Mouse (Mus musculus): ENCODE measurements around the gene Ssx2ip. TPM values are rescaled to one million over a fixed set of nuclear protein-coding genes. Genes with fewer than 3 reads are reported as not detected.
A peak's percentile ranks its signal among the peaks of the same experiment; 100 is the strongest.

The Ssx2ip gene
- polyA plus RNA-seq, 1 experiment from 2014 or later = 36.1 TPM

DNA sequence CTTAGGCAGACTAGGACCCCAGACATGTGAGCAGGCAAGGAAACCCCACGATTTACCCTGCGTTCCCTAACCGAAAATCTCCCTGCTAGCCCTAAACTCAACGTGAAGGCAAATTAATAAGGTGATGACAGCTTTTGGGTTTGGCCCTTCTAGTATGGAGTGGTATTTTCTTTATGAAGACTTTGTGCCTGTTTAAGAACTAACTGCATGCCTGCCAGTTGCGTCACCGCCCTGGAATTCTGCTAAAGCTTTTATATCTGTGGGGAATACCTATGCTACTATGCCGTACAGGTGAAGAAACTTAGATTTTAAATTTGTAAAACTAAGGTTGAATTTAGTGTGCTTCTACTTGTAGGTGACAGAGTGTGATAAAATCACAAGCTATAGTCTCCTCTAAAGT, 8.0 kb downstream of the Ssx2ip start:
- whole genome bisulfite sequencing = 84% methylated on average over 7 of the region's 7 CpGs
- no peaks in the 10 kb centered on the region for H3K27me3 ChIP-seq (replicated peaks; ENCODE audit: control insufficient read depth, insufficient read depth, low read length)
- H3K4me1 ChIP-seq (ENCODE audit: control insufficient read depth, insufficient read depth, low read length) = peaks cover 21% of the 10 kb centered on the region; the same call in 1 of the 2 replicates
- no peak for ATAC-seq
- no peaks in the 10 kb centered on the region for H3K9me3 ChIP-seq (ENCODE audit: control insufficient read depth, low read length)
- peak overlapping the region; percentile 46; the same call in 1 of the 2 replicates for H3K27ac ChIP-seq (ENCODE audit: low read length)
- no peak overlapping the region for H3K9ac ChIP-seq (ENCODE audit: low read depth, low read length)
- no peak overlapping the region for H3K4me2 ChIP-seq (ENCODE audit: low read depth, low read length)
- H3K36me3 ChIP-seq (ENCODE audit: control insufficient read depth, insufficient read depth, low read length) = 0 out of 2 replicates have a peak, but pooled peaks cover 5% of the 10 kb centered on the region
- H3K4me3 ChIP-seq (ENCODE audit: low read length) = no peak overlapping the region

GRCm38 (mm10) chr3:146413016-146413415, 8.6 kb downstream of the Ssx2ip start:
- ATAC-seq = no peak

DNA sequence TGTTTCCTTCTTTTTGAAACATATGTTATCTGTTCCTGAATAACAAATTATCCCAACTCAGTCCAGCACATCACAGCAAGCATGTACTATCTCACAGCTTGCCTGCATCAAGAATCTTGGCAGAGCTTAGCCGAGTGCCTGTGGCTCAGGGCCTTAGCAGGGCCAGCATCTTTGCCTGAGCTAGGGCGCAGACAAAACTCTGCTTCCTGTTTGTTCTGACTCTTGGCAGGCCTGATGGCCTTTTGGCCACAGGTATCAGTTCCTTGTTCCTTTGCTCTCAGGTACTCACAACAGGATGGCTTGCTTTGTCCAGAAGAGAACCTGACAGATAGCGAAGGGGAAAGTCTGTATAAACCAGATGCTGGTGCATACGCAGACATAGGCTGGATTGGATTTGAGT, 9.6 kb downstream of the Ssx2ip start:
- H3K4me3 ChIP-seq (ENCODE audit: low read length) = no peak overlapping the region
- H3K27me3 ChIP-seq (replicated peaks; ENCODE audit: control insufficient read depth, insufficient read depth, low read length) = no peaks in the 10 kb centered on the region
- peaks cover 21% of the 10 kb centered on the region; the same call in 1 of the 2 replicates for H3K4me1 ChIP-seq (ENCODE audit: control insufficient read depth, insufficient read depth, low read length)
- H3K9ac ChIP-seq (ENCODE audit: low read depth, low read length) = 0 out of 2 replicates have a peak overlapping the region, but pooled peaks have one; percentile 1
- WGBS = 71% methylated on average over 4 of the region's 4 CpGs
- no peaks in the 10 kb centered on the region for H3K9me3 ChIP-seq (ENCODE audit: control insufficient read depth, low read length)
- ATAC-seq = no peak
- no peak overlapping the region for H3K27ac ChIP-seq (ENCODE audit: low read length)
- H3K4me2 ChIP-seq (ENCODE audit: low read depth, low read length) = no peak overlapping the region
- H3K36me3 ChIP-seq (ENCODE audit: control insufficient read depth, insufficient read depth, low read length) = peaks cover 5% of the 10 kb centered on the region; the same call in 1 of the 2 replicates

More at GRCm38 (mm10) chr3:146413016-146413415, 8.6 kb downstream of the Ssx2ip start:
- Histone ChIP-seq H3K4me2 (ENCODE audit: low read depth, low read length) (no peak overlapping the region), H3K4me1 (ENCODE audit: control insufficient read depth, insufficient read depth, low read length) (peaks cover 21% of the 10 kb centered on the region; the same call in 1 of the 2 replicates), H3K27me3 (replicated peaks; ENCODE audit: control insufficient read depth, insufficient read depth, low read length) (no peaks in the 10 kb centered on the region), H3K9ac (ENCODE audit: low read depth, low read length) (no peak overlapping the region), H3K9me3 (ENCODE audit: control insufficient read depth, low read length) (no peaks in the 10 kb centered on the region), H3K36me3 (ENCODE audit: control insufficient read depth, insufficient read depth, low read length) (0 out of 2 replicates have a peak, but pooled peaks cover 5% of the 10 kb centered on the region), H3K27ac (ENCODE audit: low read length) (no peak overlapping the region), H3K4me3 (ENCODE audit: low read length) (no peak overlapping the region)
- 90% methylated on average over 13 of the region's 13 CpGs for WGBS

DNA sequence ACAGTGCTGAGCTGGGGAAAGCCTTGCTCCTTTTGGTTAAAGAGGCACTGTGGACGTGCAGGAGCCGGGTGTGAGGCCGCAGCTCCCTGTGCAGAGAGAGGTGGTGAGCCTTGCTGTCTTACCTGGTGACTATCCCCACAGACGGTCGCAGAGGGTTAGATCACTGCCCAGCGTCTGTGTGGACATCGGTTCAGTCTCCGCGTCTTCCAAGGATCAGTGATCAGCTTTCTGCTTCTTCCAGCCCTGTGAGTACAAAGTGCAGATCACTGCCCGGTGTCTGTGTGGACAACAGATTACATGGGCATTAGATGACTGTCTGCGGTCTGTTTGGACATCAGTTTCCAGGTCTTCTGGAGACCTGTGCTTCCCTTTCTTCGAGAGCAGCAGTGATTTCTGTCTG, 10.1 kb downstream of the Ssx2ip start:
- Histone ChIP-seq H3K9ac (ENCODE audit: low read depth, low read length) (0 out of 2 replicates have a peak overlapping the region, but pooled peaks have one; percentile 1), H3K4me3 (ENCODE audit: low read length) (no peak overlapping the region), H3K4me2 (ENCODE audit: low read depth, low read length) (no peak overlapping the region), H3K27ac (ENCODE audit: low read length) (no peak overlapping the region), H3K4me1 (ENCODE audit: control insufficient read depth, insufficient read depth, low read length) (peaks cover 21% of the 10 kb centered on the region; the same call in 1 of the 2 replicates), H3K27me3 (replicated peaks; ENCODE audit: control insufficient read depth, insufficient read depth, low read length) (no peaks in the 10 kb centered on the region), H3K9me3 (ENCODE audit: control insufficient read depth, low read length) (no peaks in the 10 kb centered on the region), H3K36me3 (ENCODE audit: control insufficient read depth, insufficient read depth, low read length) (peaks cover 11% of the 10 kb centered on the region; the same call in 1 of the 2 replicates)
- WGBS = 80% methylated on average over 12 of the region's 12 CpGs
- no peak for ATAC-seq

- H3K27me3 ChIP-seq (replicated peaks; ENCODE audit: control insufficient read depth, insufficient read depth, low read length) = no peaks in the 10 kb centered on the region
- no peak overlapping the region for H3K27ac ChIP-seq (ENCODE audit: low read length)
- H3K4me1 ChIP-seq (ENCODE audit: control insufficient read depth, insufficient read depth, low read length) = peaks cover 12% of the 10 kb centered on the region; the same call in 1 of the 2 replicates
- no peaks in the 10 kb centered on the region for H3K9me3 ChIP-seq (ENCODE audit: control insufficient read depth, low read length)
- H3K9ac ChIP-seq (ENCODE audit: low read depth, low read length) = no peak overlapping the region
- no peak overlapping the region for H3K4me3 ChIP-seq (ENCODE audit: low read length)
- H3K36me3 ChIP-seq (ENCODE audit: control insufficient read depth, insufficient read depth, low read length) = peaks cover 12% of the 10 kb centered on the region; the same call in 1 of the 2 replicates
- H3K4me2 ChIP-seq (ENCODE audit: low read depth, low read length) = no peak overlapping the region
- ATAC-seq = no peak
- WGBS = 93% methylated on average over 8 of the region's 8 CpGs
These were observed 13.4 kb downstream of the Ssx2ip start for GRCm38 (mm10) chr3:146417873-146418272.

- H3K27me3 ChIP-seq (replicated peaks; ENCODE audit: control insufficient read depth, insufficient read depth, low read length) = no peaks in the 10 kb centered on the region
- H3K4me2 ChIP-seq (ENCODE audit: low read depth, low read length) = no peak overlapping the region
- peaks cover 17% of the 10 kb centered on the region for H3K36me3 ChIP-seq (ENCODE audit: control insufficient read depth, insufficient read depth, low read length)
- ATAC-seq = no peak
- H3K9ac ChIP-seq (ENCODE audit: low read depth, low read length) = no peak overlapping the region
- no peaks in the 10 kb centered on the region for H3K9me3 ChIP-seq (ENCODE audit: control insufficient read depth, low read length)
- H3K4me1 ChIP-seq (ENCODE audit: control insufficient read depth, insufficient read depth, low read length) = peaks cover 9% of the 10 kb centered on the region; the same call in 1 of the 2 replicates
- H3K27ac ChIP-seq (ENCODE audit: low read length) = no peak overlapping the region
- H3K4me3 ChIP-seq (ENCODE audit: low read length) = no peak overlapping the region
- WGBS = 82% methylated on average over 7 of the region's 7 CpGs
These were observed 14.5 kb downstream of the Ssx2ip start for GRCm38 (mm10) chr3:146418901-146419300.

- 91% methylated on average over 9 of the region's 9 CpGs for WGBS
- Histone ChIP-seq H3K36me3 (ENCODE audit: control insufficient read depth, insufficient read depth, low read length) (peaks cover 17% of the 10 kb centered on the region), H3K9ac (ENCODE audit: low read depth, low read length) (no peak overlapping the region), H3K27me3 (replicated peaks; ENCODE audit: control insufficient read depth, insufficient read depth, low read length) (no peaks in the 10 kb centered on the region), H3K4me3 (ENCODE audit: low read length) (no peak overlapping the region), H3K9me3 (ENCODE audit: control insufficient read depth, low read length) (no peaks in the 10 kb centered on the region), H3K4me2 (ENCODE audit: low read depth, low read length) (no peak overlapping the region), H3K4me1 (ENCODE audit: control insufficient read depth, insufficient read depth, low read length) (peaks cover 6% of the 10 kb centered on the region; the same call in 1 of the 2 replicates), H3K27ac (ENCODE audit: low read length) (no peak overlapping the region)
- ATAC-seq = no peak
These were observed 15.1 kb downstream of the Ssx2ip start for GRCm38 (mm10) chr3:146419534-146419933.

GRCm38 (mm10) chr3:146419992-146420537, 15.6 kb downstream of the Ssx2ip start:
- peaks cover 1% of the 10 kb centered on the region; the same call in 1 of the 2 replicates for H3K4me1 ChIP-seq (ENCODE audit: control insufficient read depth, insufficient read depth, low read length)
- H3K36me3 ChIP-seq (ENCODE audit: control insufficient read depth, insufficient read depth, low read length) = peaks cover 15% of the 10 kb centered on the region
- no peak overlapping the region for H3K27ac ChIP-seq (ENCODE audit: low read length)
- no peaks in the 10 kb centered on the region for H3K9me3 ChIP-seq (ENCODE audit: control insufficient read depth, low read length)
- no peak overlapping the region for H3K4me3 ChIP-seq (ENCODE audit: low read length)
- WGBS = 90% methylated on average over 15 of the region's 15 CpGs
- H3K27me3 ChIP-seq (replicated peaks; ENCODE audit: control insufficient read depth, insufficient read depth, low read length) = no peaks in the 10 kb centered on the region
- no peak overlapping the region for H3K4me2 ChIP-seq (ENCODE audit: low read depth, low read length)
- ATAC-seq = no peak
- H3K9ac ChIP-seq (ENCODE audit: low read depth, low read length) = no peak overlapping the region

- ATAC-seq = no peak
- Histone ChIP-seq H3K9me3 (ENCODE audit: control insufficient read depth, low read length) (no peaks in the 10 kb centered on the region), H3K27me3 (replicated peaks; ENCODE audit: control insufficient read depth, insufficient read depth, low read length) (no peaks in the 10 kb centered on the region), H3K4me2 (ENCODE audit: low read depth, low read length) (no peak overlapping the region), H3K36me3 (ENCODE audit: control insufficient read depth, insufficient read depth, low read length) (peaks cover 18% of the 10 kb centered on the region), H3K27ac (ENCODE audit: low read length) (no peak overlapping the region), H3K4me3 (ENCODE audit: low read length) (no peak overlapping the region), H3K9ac (ENCODE audit: low read depth, low read length) (no peak overlapping the region), H3K4me1 (ENCODE audit: control insufficient read depth, insufficient read depth, low read length) (no peaks in the 10 kb centered on the region)
- 47% methylated on average over 8 of the region's 8 CpGs for WGBS
These were observed 17.3 kb downstream of the Ssx2ip start for GRCm38 (mm10) chr3:146421787-146422186.

All from intestine, embryonic 16.5 days (tissue).